In genomic region chr7:142714783-142715498, GRCm38 (mm10) we compare ENCODE assay signal across 9 mouse cellular contexts. TPM values are rescaled to one million over a fixed set of nuclear protein-coding genes. Genes with fewer than 3 reads are reported as not detected.
DNase-seq lines count a peak whose midpoint lies in the region; ATAC-seq and TF ChIP-seq lines count a peak whose summit lies in the region.
"Had no signal": no experiment of that assay in that cellular context is flagged by ENCODE, and none has a peak within 500 bp of the region (broad histone marks: within the 10 kb centered on the region; RNA-seq: fewer than 3 reads in every experiment).

No protein-coding gene starts in this region.

- no peak overlapping the region for H3K4me3 ChIP-seq in bone marrow, adult 2 months (replicated peaks; ENCODE audit: control insufficient read depth, low read depth, low read length)
- H3K4me3 ChIP-seq in embryonic facial prominence, embryonic 15.5 days (replicated peaks), result 0 out of 2 replicates have a peak overlapping the region, but pooled peaks have one; percentile 10

- WGBS in bone marrow, adult 2 months, result 25% methylated on average over 8 of the region's 8 CpGs
- WGBS in embryonic facial prominence, embryonic 15.5 days, result 9% methylated on average over 8 of the region's 8 CpGs

- peak overlapping the region; percentile 46 for H3K4me2 ChIP-seq in embryonic facial prominence, embryonic 15.5 days (replicated peaks)

- no peak for ATAC-seq in CD4-positive, CD25-positive, alpha-beta regulatory T cell, adult 4 months
- no peak for ATAC-seq in embryonic facial prominence, embryonic 15.5 days (ENCODE audit: insufficient number of reproducible peaks, low FRiP score, low TSS enrichment, low read depth)

- no peaks in the 10 kb centered on the region for H3K36me3 ChIP-seq in embryonic facial prominence, embryonic 15.5 days

- no peak overlapping the region for H3K27ac ChIP-seq in bone marrow, adult 2 months (ENCODE audit: control insufficient read depth, insufficient read depth, low read depth, low read length, poor library complexity)
- H3K27ac ChIP-seq in embryonic facial prominence, embryonic 15.5 days (replicated peaks), result no peak overlapping the region

- intact Hi-C loops in heart, postnatal 14 days (cut with DNase I), result loop anchor here (2.0 kb wide), 1 partner anchor 104 kb away; no protein-coding TSS in a partner anchor

- TF ChIP-seq CTCF in bone marrow, adult 2 months (IDR thresholded peaks at IDR 0.05; ENCODE audit: control insufficient read depth, insufficient read depth, low read length), result peak; percentile 10; the same call in 1 of the 2 replicates

- no peak overlapping the region for H3K9ac ChIP-seq in embryonic facial prominence, embryonic 15.5 days

- H3K27me3 ChIP-seq in embryonic facial prominence, embryonic 15.5 days, result no peaks in the 10 kb centered on the region

- H3K9me3 ChIP-seq in embryonic facial prominence, embryonic 15.5 days (replicated peaks), result no peaks in the 10 kb centered on the region

- H3K4me1 ChIP-seq in bone marrow, adult 2 months (ENCODE audit: control insufficient read depth, insufficient read depth, low read length), result no peaks in the 10 kb centered on the region
- no peaks in the 10 kb centered on the region for H3K4me1 ChIP-seq in embryonic facial prominence, embryonic 15.5 days

- DNase-seq in CD4-positive, CD25-positive, alpha-beta regulatory T cell, adult 2 months (ENCODE audit: low read depth, low spot score), result peak; percentile 61
- DNase-seq in heart, postnatal 14 days, result peak; percentile 20 to 60
- peak; percentile 19 to 56 for DNase-seq in layer of hippocampus, adult 18-20 months (ENCODE audit: low spot score in 2 of 2)
- DNase-seq in lung, postnatal 14 days, result peak; percentile 56
- DNase-seq in retina, postnatal 7 days (ENCODE audit: low read depth, low spot score), result peak; percentile 40

- TF ChIP-seq POLR2A in bone marrow, adult 2 months (IDR thresholded peaks at IDR 0.05; ENCODE audit: borderline replicate concordance, control insufficient read depth, low read depth, low read length), result no peak

RNA-seq across cellular contexts. Expression of gene Ins2, which starts 28.2 kb away (rescaled TPM):
- not detected for polyA plus RNA-seq in CD4-positive, CD25-positive, alpha-beta regulatory T cell, adult 4 months (2017; shearing (Covaris generic))
- not detected in 2 replicates for polyA plus RNA-seq in bone marrow, adult 2 months (2011; ENCODE audit: insufficient read depth, insufficient read length, low replicate concordance, missing spikeins)
- not detected in 2 replicates for polyA plus RNA-seq in embryonic facial prominence, embryonic 15.5 days (2015; fragmentation: Nextera tagmentation; extraction: Ambion mirVana)
- not detected for total RNA-seq in heart, postnatal 14 days (2021)
- not detected for total RNA-seq in layer of hippocampus, adult 18-20 months (2021)
- total RNA-seq: neutrophil, adult 5-6 weeks had no signal

RNA-seq across cellular contexts. Expression of gene Gm49394, which starts 45.2 kb away (rescaled TPM):
- not detected for polyA plus RNA-seq in CD4-positive, CD25-positive, alpha-beta regulatory T cell, adult 4 months (2017; shearing (Covaris generic))
- not detected in 2 replicates for polyA plus RNA-seq in bone marrow, adult 2 months (2011; ENCODE audit: insufficient read depth, insufficient read length, low replicate concordance, missing spikeins)
- polyA plus RNA-seq in embryonic facial prominence, embryonic 15.5 days (2015; fragmentation: Nextera tagmentation; extraction: Ambion mirVana), result 0.25 and 0.80 TPM in 2 replicates
- total RNA-seq in heart, postnatal 14 days (2021), result not detected
- total RNA-seq in layer of hippocampus, adult 18-20 months (2021), result under 1 TPM; 0.10 to 0.20 TPM
- total RNA-seq: neutrophil, adult 5-6 weeks had no signal

RNA-seq across cellular contexts. Expression of gene Igf2, which starts 48.3 kb away (rescaled TPM):
- 1 to 10 TPM in 1 of 2 experiments, under 1 TPM in 1; 0.69 to 1.1 TPM for polyA plus RNA-seq in CD4-positive, CD25-positive, alpha-beta regulatory T cell, adult 4 months (2017; shearing (Covaris generic))
- polyA plus RNA-seq in bone marrow, adult 2 months (2011; ENCODE audit: insufficient read depth, insufficient read length, low replicate concordance, missing spikeins), result 1.8 and 43.1 TPM in 2 replicates
- 970 and 1,114 TPM in 2 replicates for polyA plus RNA-seq in embryonic facial prominence, embryonic 15.5 days (2015; fragmentation: Nextera tagmentation; extraction: Ambion mirVana)
- total RNA-seq in heart, postnatal 14 days (2021), result 100 to 1,000 TPM; 349 to 384 TPM
- total RNA-seq in layer of hippocampus, adult 18-20 months (2021), result 10 to 100 TPM; 42.7 to 46.4 TPM
- total RNA-seq: neutrophil, adult 5-6 weeks had no signal

Comparison
In these comparisons a context has a peak if more than half of its experiments do, and no peak if none do; other contexts are left out.
1. RNA of gene Igf2, which starts 48.3 kb away (polyA plus RNA-seq): 970 to 1,114 TPM in embryonic facial prominence, embryonic 15.5 days; 1.8 to 43.1 TPM in bone marrow, adult 2 months and 0.69 to 1.1 TPM in CD4-positive, CD25-positive, alpha-beta regulatory T cell, adult 4 months; every median in the first group is over 10 times any median in the second.
2. Peak in every context shown above with its lines, with median percentiles within 50 percentile points of each other: DNase-seq.